Mouse (Mus musculus): ENCODE results near the gene Cabp2. TPM values are rescaled to one million over a fixed set of nuclear protein-coding genes. Genes with fewer than 3 reads are reported as not detected.

Cabp2 gene
- polyA plus RNA-seq, 1 experiment from 2014 or later: 0.25 TPM

DNA sequence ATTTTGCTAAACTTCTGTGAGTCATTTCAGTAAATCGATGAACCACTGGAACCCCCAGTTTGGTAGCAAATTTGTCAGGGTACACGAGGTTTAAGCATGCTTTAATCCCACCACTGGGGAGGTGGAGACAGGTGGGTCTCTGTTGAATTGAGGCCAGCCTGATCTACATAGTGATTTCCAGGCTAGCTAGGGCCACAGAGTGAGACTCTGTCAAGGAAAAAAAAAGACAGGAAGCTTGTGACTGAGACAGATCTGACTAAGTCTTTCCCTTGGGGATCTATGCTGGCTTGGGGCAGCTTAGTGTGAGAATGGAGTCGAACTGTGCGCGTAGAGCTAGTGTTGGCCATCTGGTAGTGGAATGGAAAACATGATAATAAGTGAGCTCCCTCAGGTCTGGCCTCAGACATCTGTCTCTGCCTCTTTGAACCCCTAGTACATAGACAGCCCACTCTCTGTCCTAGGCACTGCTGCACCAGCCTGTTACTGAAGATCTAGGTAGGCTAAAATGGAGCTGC, 28.8 kb upstream of the Cabp2 start:
- no peak overlapping the region for H3K4me2 ChIP-seq (ENCODE audit: low read depth, low read length)
- no peak overlapping the region for H3K27ac ChIP-seq (ENCODE audit: low read length)
- H3K36me3 ChIP-seq (ENCODE audit: control insufficient read depth, insufficient read depth): no peaks in the 10 kb centered on the region
- peaks cover 17% of the 10 kb centered on the region for H3K4me1 ChIP-seq (ENCODE audit: control insufficient read depth, low read depth, low read length)
- H3K27me3 ChIP-seq (ENCODE audit: control insufficient read depth, insufficient read depth, low read depth, low read length): no peaks in the 10 kb centered on the region
- no peaks in the 10 kb centered on the region for H3K9me3 ChIP-seq (replicated peaks; ENCODE audit: control insufficient read depth, low read length)
- no peak overlapping the region for H3K9ac ChIP-seq (ENCODE audit: low read depth, low read length)
- no peak for ATAC-seq (ENCODE audit: low read depth)
- 60% methylated on average over 5 of the region's 5 CpGs for WGBS (ENCODE audit: insufficient replicate concordance)
- no peak overlapping the region for H3K4me3 ChIP-seq (ENCODE audit: low read depth, low read length)

DNA sequence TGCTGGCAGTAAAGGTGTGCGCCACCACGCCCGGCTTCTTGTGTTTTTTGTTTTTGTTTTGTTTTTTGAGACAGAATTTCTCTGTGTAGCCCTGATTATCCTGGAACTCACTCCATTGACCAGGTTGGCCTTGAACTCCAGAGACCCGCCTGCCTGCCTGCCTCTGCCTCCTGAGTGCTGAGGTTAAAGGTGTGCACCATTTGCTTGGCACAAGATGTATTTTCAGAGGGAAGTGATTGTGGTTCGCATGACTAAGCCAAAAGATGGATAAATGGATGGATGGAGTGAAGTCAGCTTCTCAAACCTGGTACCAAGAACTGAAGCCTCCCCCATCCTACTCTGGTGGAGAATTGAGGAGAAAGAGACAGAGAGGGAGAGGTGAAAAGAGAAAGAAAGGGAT, 26.8 kb upstream of the Cabp2 start:
- Histone ChIP-seq H3K9me3 (replicated peaks; ENCODE audit: control insufficient read depth, low read length) (no peaks in the 10 kb centered on the region), H3K36me3 (ENCODE audit: control insufficient read depth, insufficient read depth) (no peaks in the 10 kb centered on the region), H3K4me3 (ENCODE audit: low read depth, low read length) (no peak overlapping the region), H3K4me1 (ENCODE audit: control insufficient read depth, low read depth, low read length) (peaks cover 32% of the 10 kb centered on the region), H3K4me2 (ENCODE audit: low read depth, low read length) (no peak overlapping the region), H3K27me3 (ENCODE audit: control insufficient read depth, insufficient read depth, low read depth, low read length) (no peaks in the 10 kb centered on the region), H3K9ac (ENCODE audit: low read depth, low read length) (no peak overlapping the region), H3K27ac (ENCODE audit: low read length) (no peak overlapping the region)
- 64% methylated on average over 5 of the region's 5 CpGs for WGBS (ENCODE audit: insufficient replicate concordance)
- ATAC-seq (ENCODE audit: low read depth): no peak

DNA sequence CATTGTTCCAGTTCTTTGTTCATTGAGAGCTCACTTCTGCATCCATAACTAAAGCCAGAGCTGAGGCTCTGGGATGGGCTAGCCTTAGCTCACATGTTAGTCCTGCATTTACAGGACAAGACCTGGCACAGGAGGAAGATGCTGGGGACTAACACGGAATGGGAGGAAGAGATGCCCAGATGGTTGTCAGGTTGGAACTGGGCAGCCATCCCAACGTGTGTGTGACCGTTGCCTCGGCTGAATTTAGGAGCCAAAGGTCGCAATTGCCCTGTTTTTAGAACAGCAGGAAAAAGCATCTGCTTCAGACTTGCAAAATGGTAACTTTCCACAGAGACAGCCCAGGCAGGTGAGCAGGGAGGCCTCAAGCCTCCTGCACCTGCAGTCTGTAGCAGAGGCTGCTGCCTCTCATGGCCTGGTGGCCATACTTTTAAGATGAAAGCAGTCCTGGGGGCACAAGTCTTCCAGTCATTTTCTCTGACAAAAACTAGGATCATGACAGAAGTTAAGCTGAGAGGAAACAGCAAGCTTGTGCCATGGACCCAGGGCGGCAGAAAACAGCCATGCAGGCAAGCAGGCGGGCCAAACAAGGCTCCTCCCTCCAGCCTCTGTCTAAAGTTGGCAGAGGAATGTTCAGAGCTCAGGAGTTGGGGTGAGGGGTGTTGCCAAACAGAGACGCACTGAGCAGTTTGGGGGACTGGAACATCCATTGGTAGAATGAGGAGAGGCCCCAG, 26.0 kb upstream of the Cabp2 start:
- Histone ChIP-seq H3K36me3 (ENCODE audit: control insufficient read depth, insufficient read depth) (no peaks in the 10 kb centered on the region), H3K9ac (ENCODE audit: low read depth, low read length) (no peak overlapping the region), H3K9me3 (replicated peaks; ENCODE audit: control insufficient read depth, low read length) (no peaks in the 10 kb centered on the region), H3K27me3 (ENCODE audit: control insufficient read depth, insufficient read depth, low read depth, low read length) (no peaks in the 10 kb centered on the region), H3K4me1 (ENCODE audit: control insufficient read depth, low read depth, low read length) (peaks cover 37% of the 10 kb centered on the region), H3K4me2 (ENCODE audit: low read depth, low read length) (no peak overlapping the region), H3K4me3 (ENCODE audit: low read depth, low read length) (no peak overlapping the region), H3K27ac (ENCODE audit: low read length) (peak overlapping the region; percentile 31)
- ATAC-seq (ENCODE audit: low read depth): no peak
- WGBS (ENCODE audit: insufficient replicate concordance): 66% methylated on average over 8 of the region's 8 CpGs

DNA sequence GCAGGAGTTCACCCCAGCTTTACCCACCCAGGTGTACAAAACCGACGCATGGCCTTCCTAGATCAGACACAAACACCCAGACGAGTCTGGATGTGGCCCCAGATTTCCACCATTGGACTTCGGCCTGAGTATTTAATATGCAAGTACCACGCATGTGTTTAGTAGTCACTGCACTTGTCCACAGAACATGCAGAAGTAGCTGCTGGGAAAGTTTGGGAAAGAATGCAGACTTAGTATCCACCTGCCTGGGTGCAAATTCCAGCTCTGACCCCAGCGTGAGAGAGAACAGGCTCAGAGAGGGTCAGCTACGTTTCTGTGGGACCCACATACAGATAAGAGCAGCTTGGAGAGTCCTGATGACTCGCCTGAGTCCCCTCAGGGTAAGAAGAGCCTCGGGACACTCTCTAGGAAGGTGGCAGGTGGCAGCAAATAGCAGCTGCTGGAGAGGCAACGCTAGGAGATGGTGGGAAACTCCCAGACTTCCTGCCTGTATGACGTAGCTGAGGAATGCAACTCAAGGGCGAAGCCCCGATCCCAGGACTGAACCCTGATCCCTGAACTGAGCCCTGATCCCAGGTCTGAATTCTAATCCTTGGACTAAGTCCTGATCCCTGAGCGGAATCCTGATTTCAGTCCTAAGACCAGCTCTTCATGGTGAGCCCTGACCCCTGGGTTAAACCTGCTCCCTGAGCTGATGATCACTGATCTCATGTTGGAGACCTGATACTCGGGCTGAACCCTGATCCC, 25.3 kb upstream of the Cabp2 start:
- peak overlapping the region; percentile 75 for H3K27ac ChIP-seq (ENCODE audit: low read length)
- H3K9me3 ChIP-seq (replicated peaks; ENCODE audit: control insufficient read depth, low read length): no peaks in the 10 kb centered on the region
- no peak for ATAC-seq (ENCODE audit: low read depth)
- H3K27me3 ChIP-seq (ENCODE audit: control insufficient read depth, insufficient read depth, low read depth, low read length): no peaks in the 10 kb centered on the region
- H3K9ac ChIP-seq (ENCODE audit: low read depth, low read length): 0 out of 2 replicates have a peak overlapping the region, but pooled peaks have one; percentile 15
- H3K4me2 ChIP-seq (ENCODE audit: low read depth, low read length): no peak overlapping the region
- no peaks in the 10 kb centered on the region for H3K36me3 ChIP-seq (ENCODE audit: control insufficient read depth, insufficient read depth)
- no peak overlapping the region for H3K4me3 ChIP-seq (ENCODE audit: low read depth, low read length)
- peaks cover 40% of the 10 kb centered on the region for H3K4me1 ChIP-seq (ENCODE audit: control insufficient read depth, low read depth, low read length)
- WGBS (ENCODE audit: insufficient replicate concordance): 49% methylated on average over 15 of the region's 15 CpGs

DNA sequence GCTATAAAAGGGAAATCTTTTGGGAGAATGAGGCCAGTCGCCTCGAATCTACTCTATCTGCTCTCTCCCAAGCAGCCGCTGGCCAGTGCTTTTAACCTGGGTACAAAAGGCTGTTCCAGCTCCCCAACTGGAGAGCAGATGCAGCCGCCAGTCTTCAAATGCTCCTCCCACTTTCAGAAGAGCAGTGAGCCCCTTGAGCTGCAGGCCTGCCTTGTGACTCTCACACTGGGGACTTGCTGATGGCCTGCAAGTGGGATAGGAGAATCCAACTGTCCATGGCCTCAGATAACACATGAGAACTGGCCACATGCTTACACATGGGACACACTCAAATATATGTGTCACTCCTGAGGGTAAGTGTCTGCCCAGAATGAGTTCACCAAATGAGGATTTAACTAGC, 24.7 kb upstream of the Cabp2 start:
- no peaks in the 10 kb centered on the region for H3K27me3 ChIP-seq (ENCODE audit: control insufficient read depth, insufficient read depth, low read depth, low read length)
- H3K9me3 ChIP-seq (replicated peaks; ENCODE audit: control insufficient read depth, low read length): no peaks in the 10 kb centered on the region
- peak overlapping the region; percentile 75 for H3K27ac ChIP-seq (ENCODE audit: low read length)
- ATAC-seq (ENCODE audit: low read depth): no peak
- H3K9ac ChIP-seq (ENCODE audit: low read depth, low read length): no peak overlapping the region
- no peak overlapping the region for H3K4me2 ChIP-seq (ENCODE audit: low read depth, low read length)
- peaks cover 40% of the 10 kb centered on the region for H3K4me1 ChIP-seq (ENCODE audit: control insufficient read depth, low read depth, low read length)
- WGBS (ENCODE audit: insufficient replicate concordance): 50% methylated on average over 4 of the region's 4 CpGs
- no peak overlapping the region for H3K4me3 ChIP-seq (ENCODE audit: low read depth, low read length)
- no peaks in the 10 kb centered on the region for H3K36me3 ChIP-seq (ENCODE audit: control insufficient read depth, insufficient read depth)

DNA sequence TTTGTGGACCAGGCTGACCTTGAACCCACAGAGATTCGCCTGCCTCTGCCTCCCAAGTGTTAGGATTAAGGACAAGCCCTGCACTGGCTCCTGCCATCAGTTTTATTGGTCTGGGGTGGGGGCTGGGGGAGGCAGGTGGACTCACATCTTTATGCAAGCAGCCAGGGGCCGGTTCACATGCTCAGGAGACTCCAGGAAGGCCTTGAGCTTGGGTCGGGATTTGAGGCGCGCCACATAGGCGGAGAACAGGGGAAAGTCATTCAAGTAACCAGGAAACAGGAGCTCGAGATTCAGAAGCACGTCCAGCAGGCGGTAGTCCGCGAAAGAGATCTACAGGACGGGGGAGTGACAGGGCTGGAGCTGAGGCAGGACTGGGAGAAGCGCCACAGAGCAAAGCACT, 24.0 kb upstream of the Cabp2 start:
- WGBS (ENCODE audit: insufficient replicate concordance): 78% methylated on average over 13 of the region's 13 CpGs

DNA sequence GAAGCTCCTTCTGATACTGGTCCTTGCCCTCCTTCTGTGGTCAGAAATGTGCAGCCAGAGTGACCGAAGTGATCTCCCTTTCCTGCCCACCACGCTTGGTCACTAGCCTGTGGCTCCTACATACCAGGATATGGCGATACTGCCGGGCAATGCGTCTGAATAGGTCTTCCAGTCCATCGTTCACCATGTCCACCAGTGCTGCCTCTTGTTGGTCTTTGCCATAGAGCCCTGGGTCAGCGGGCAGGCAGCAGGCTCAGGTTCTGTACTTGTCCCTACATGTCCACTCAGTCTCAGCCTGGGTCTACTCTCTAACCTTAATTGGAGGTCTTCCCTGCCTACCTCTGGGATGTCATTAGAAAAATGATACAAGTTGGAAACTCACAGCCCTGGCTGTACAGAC, 23.4 kb upstream of the Cabp2 start:
- peak overlapping the region; percentile 60 for H3K9ac ChIP-seq (ENCODE audit: low read depth, low read length)
- peak overlapping the region; percentile 44; the same call in 1 of the 2 replicates for H3K4me3 ChIP-seq (ENCODE audit: low read depth, low read length)
- WGBS (ENCODE audit: insufficient replicate concordance): 80% methylated on average over 7 of the region's 7 CpGs
- no peak for ATAC-seq (ENCODE audit: low read depth)
- no peaks in the 10 kb centered on the region for H3K27me3 ChIP-seq (ENCODE audit: control insufficient read depth, insufficient read depth, low read depth, low read length)
- H3K4me1 ChIP-seq (ENCODE audit: control insufficient read depth, low read depth, low read length): peaks cover 37% of the 10 kb centered on the region
- no peaks in the 10 kb centered on the region for H3K36me3 ChIP-seq (ENCODE audit: control insufficient read depth, insufficient read depth)
- peak overlapping the region; percentile 85 for H3K27ac ChIP-seq (ENCODE audit: low read length)
- H3K9me3 ChIP-seq (replicated peaks; ENCODE audit: control insufficient read depth, low read length): no peaks in the 10 kb centered on the region
- peak overlapping the region; percentile 53 for H3K4me2 ChIP-seq (ENCODE audit: low read depth, low read length)

More for the DNA sequence above, 24.0 kb upstream of the Cabp2 start:
- ATAC-seq (ENCODE audit: low read depth): no peak
- Histone ChIP-seq H3K36me3 (ENCODE audit: control insufficient read depth, insufficient read depth) (no peaks in the 10 kb centered on the region), H3K27ac (ENCODE audit: low read length) (peak overlapping the region; percentile 85; the same call in 1 of the 2 replicates), H3K27me3 (ENCODE audit: control insufficient read depth, insufficient read depth, low read depth, low read length) (no peaks in the 10 kb centered on the region), H3K9me3 (replicated peaks; ENCODE audit: control insufficient read depth, low read length) (no peaks in the 10 kb centered on the region), H3K4me1 (ENCODE audit: control insufficient read depth, low read depth, low read length) (peaks cover 37% of the 10 kb centered on the region), H3K4me3 (ENCODE audit: low read depth, low read length) (no peak overlapping the region), H3K9ac (ENCODE audit: low read depth, low read length) (peak overlapping the region; percentile 33; the same call in 1 of the 2 replicates), H3K4me2 (ENCODE audit: low read depth, low read length) (peak overlapping the region; percentile 53; the same call in 1 of the 2 replicates)

DNA sequence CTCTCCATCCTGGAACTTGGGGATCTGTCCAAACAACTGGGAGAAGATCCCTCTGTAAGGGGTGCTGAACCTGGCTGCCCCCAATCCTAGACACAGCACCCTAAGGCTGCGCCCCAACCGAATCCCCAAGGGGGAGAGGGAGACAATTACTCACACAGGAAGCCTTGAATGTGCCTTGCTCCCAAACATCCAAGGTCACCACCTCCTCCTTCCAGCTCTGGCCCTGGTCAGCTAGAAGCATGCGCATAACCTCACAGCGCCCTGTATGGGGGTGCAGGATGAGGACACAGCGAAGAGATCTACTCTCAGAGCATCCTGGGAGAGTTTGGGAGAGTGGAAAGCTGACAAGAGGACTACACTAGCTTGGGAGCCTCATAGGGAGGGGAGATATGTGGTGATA, 22.8 kb upstream of the Cabp2 start:
- Histone ChIP-seq H3K9ac (ENCODE audit: low read depth, low read length) (peak overlapping the region; percentile 60), H3K4me1 (ENCODE audit: control insufficient read depth, low read depth, low read length) (peaks cover 37% of the 10 kb centered on the region), H3K4me3 (ENCODE audit: low read depth, low read length) (peak overlapping the region; percentile 44), H3K4me2 (ENCODE audit: low read depth, low read length) (peak overlapping the region; percentile 53), H3K9me3 (replicated peaks; ENCODE audit: control insufficient read depth, low read length) (no peaks in the 10 kb centered on the region), H3K27me3 (ENCODE audit: control insufficient read depth, insufficient read depth, low read depth, low read length) (no peaks in the 10 kb centered on the region), H3K27ac (ENCODE audit: low read length) (peak overlapping the region; percentile 85), H3K36me3 (ENCODE audit: control insufficient read depth, insufficient read depth) (no peaks in the 10 kb centered on the region)
- no peak for ATAC-seq (ENCODE audit: low read depth)
- WGBS (ENCODE audit: insufficient replicate concordance): 87% methylated on average over 5 of the region's 5 CpGs

All from liver, embryonic 16.5 days (tissue).